ENCODE assay signal across 8 mouse cellular contexts in the genomic region with DNA sequence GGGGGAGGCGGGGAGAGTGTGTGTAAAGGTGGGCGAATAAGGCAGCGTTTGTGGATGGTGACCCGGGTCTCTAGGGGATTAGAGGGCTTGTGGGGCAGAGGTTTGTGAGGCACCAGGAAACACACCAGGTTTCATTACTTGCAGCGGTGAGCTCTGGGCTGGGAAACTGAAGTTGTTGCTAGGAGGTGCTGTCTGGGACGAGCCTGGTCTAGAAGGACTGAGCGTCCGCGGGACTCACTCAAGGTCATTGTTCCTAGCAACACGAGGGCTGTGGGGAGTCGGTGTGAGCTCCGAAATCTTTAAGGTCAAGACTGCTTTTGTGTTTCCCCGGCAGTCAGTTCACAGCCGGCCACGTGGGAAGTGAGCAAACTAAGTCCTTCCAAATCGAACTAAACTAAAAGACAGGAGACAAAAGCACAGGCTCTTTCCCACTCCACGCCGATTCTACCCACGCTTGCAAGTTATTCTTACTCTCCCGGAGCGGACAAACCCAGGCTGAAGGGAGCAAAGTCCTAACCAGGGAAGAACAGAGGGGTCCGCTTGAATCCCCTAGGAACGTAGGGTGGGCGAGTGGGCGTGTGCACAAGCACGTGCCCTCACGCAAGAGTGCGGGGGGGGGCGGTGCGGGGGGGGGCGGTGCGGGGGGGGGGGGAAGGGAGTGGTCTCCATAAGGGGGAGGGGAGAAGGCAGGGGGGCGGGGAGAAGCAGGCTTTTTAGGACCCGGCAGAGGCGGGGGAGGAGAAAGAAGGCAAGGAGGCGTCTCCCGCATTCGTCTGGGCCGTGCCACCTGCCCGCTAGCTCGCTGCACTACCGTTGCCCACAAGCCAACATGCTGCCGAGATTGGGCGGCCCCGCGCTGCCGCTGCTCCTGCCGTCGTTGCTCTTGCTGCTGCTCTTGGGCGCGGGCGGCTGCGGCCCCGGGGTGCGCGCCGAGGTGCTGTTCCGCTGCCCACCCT. TPM values are rescaled to one million over a fixed set of nuclear protein-coding genes. Genes with fewer than 3 reads are reported as not detected.
DNase-seq lines count a peak whose midpoint lies in the region; ATAC-seq lines count a peak whose summit lies in the region.

A gene (plus strand): TSS at position 753 of the 956 bp plus-strand sequence.

- peaks cover 5% of the 10 kb centered on the region; the same call in 1 of the 2 replicates for H3K36me3 ChIP-seq in forebrain, embryonic 13.5 days (ENCODE audit: poor library complexity, severe bottlenecking)
- no peaks in the 10 kb centered on the region for H3K36me3 ChIP-seq in neural tube, embryonic 15.5 days

- no peaks in the 10 kb centered on the region for H3K27me3 ChIP-seq in forebrain, embryonic 13.5 days
- no peaks in the 10 kb centered on the region for H3K27me3 ChIP-seq in neural tube, embryonic 15.5 days (replicated peaks)

- DNase-seq in cerebellum, postnatal 10 days = peak; percentile 72 to 76
- no peak for DNase-seq in cerebellum, adult 11 months
- DNase-seq in adrenal gland, adult 2 months = peak; percentile 66
- DNase-seq in kidney, adult 9 months = peak; percentile 9
- DNase-seq in liver = peak; percentile 45

- peak; percentile 86 for ATAC-seq in forebrain, embryonic 13.5 days
- ATAC-seq in neural tube, embryonic 15.5 days (ENCODE audit: low FRiP score) = peak; percentile 79
- ATAC-seq in granulocyte monocyte progenitor cell, adult 5-6 weeks (replicated peaks; ENCODE audit: poor library complexity, severe bottlenecking) = no peak

- H3K27ac ChIP-seq in forebrain, embryonic 13.5 days = peak within 1 kb of the TSS; percentile 88
- peak within 1 kb of the TSS; percentile 80 for H3K27ac ChIP-seq in neural tube, embryonic 15.5 days (replicated peaks)

- H3K9ac ChIP-seq in forebrain, embryonic 13.5 days = peak within 1 kb of the TSS; percentile 90
- H3K9ac ChIP-seq in neural tube, embryonic 15.5 days (replicated peaks) = peak within 1 kb of the TSS; percentile 80

- H3K4me2 ChIP-seq in forebrain, embryonic 13.5 days = peak within 1 kb of the TSS; percentile 76
- H3K4me2 ChIP-seq in neural tube, embryonic 15.5 days = peak within 1 kb of the TSS; percentile 96

- H3K4me1 ChIP-seq in forebrain, embryonic 13.5 days = peaks cover 37% of the 10 kb centered on the region
- H3K4me1 ChIP-seq in neural tube, embryonic 15.5 days = peaks cover 46% of the 10 kb centered on the region

- WGBS in forebrain, embryonic 13.5 days = under 1% methylated on average over 27 of the region's 58 CpGs
- under 1% methylated on average over 48 of the region's 58 CpGs for WGBS in neural tube, embryonic 15.5 days

- peak within 1 kb of the TSS; percentile 75 for H3K4me3 ChIP-seq in forebrain, embryonic 13.5 days
- H3K4me3 ChIP-seq in neural tube, embryonic 15.5 days (replicated peaks) = peak within 1 kb of the TSS; percentile 79

- no peaks in the 10 kb centered on the region for H3K9me3 ChIP-seq in forebrain, embryonic 13.5 days (replicated peaks)
- H3K9me3 ChIP-seq in neural tube, embryonic 15.5 days (replicated peaks) = no peaks in the 10 kb centered on the region

RNA-seq across cellular contexts. Expression of the gene that starts here (rescaled TPM):
- total RNA-seq in adrenal gland, adult 2 months (2021) = 1 to 10 TPM; 2.0 to 4.1 TPM
- polyA plus RNA-seq in adrenal gland, adult 2 months (2012; rRNA removed) = 12.6 and 13.0 TPM in 2 replicates
- polyA plus RNA-seq in forebrain, embryonic 13.5 days (2015; fragmentation: Nextera tagmentation; extraction: Ambion mirVana) = 319 and 349 TPM in 2 replicates
- polyA plus RNA-seq in neural tube, embryonic 15.5 days (2015; fragmentation: Nextera tagmentation; extraction: Ambion mirVana) = 278 and 341 TPM in 2 replicates
- total RNA-seq in granulocyte monocyte progenitor cell, adult 5-6 weeks (2014; fragmentation: Nextera tagmentation) = not detected in 2 replicates
- total RNA-seq in granulocyte monocyte progenitor cell, adult 5-6 weeks (2017) = not detected in 2 replicates

Comparison
In these comparisons a context has a peak if more than half of its experiments do, and no peak if none do; other contexts are left out.
1. RNA of the gene that starts here (polyA plus RNA-seq): 278 to 341 TPM in neural tube, embryonic 15.5 days and 319 to 349 TPM in forebrain, embryonic 13.5 days; 12.6 to 13.0 TPM in adrenal gland, adult 2 months; every median in the first group is over 10 times any median in the second.